In the genomic region with DNA sequence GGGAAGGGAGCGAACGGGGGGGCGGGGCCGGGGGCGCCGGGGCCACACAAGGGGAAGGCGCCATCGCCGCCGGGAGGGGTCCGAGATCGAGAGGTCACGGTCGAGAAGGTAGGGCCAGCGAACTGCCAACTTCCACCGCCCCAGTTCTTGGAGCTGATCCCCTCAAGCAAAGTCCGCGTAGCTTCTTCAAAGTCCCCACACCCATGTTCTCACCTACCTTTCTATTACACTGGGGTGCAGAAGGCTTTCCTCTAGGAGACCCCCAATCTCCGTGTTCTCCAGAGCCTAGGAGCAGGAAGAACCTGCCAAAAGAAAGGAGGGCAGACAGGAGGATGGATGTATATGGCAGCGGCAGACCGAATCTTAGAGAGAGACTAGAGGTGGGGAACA, we compare ENCODE assay signal across 9 mouse cellular contexts. TPM values are rescaled to one million over a fixed set of nuclear protein-coding genes. Genes with fewer than 3 reads are reported as not detected.
A peak's percentile ranks its signal among the peaks of the same experiment; 100 is the strongest.
DNase-seq lines count a peak whose midpoint lies in the region; ATAC-seq and TF ChIP-seq lines count a peak whose summit lies in the region.
"Had no signal": no experiment of that assay in that cellular context is flagged by ENCODE, and none has a peak within 500 bp of the region (broad histone marks: within the 10 kb centered on the region; RNA-seq: fewer than 3 reads in every experiment).

No protein-coding gene starts in this region.

- TF ChIP-seq POLR2A in myocyte (IDR thresholded peaks at IDR 0.05; ENCODE audit: insufficient read length, low read depth): no peak

- 3% methylated on average over 18 of the region's 21 CpGs for WGBS in kidney, embryonic 16.5 days
- 6% methylated on average over 18 of the region's 21 CpGs for WGBS in embryonic facial prominence, embryonic 11.5 days

- no peaks in the 10 kb centered on the region for H3K27me3 ChIP-seq in kidney, embryonic 16.5 days (ENCODE audit: insufficient read depth, low read length)
- H3K27me3 ChIP-seq in embryonic facial prominence, embryonic 11.5 days (ENCODE audit: control insufficient read depth, insufficient read depth, low read length): peaks cover 2% of the 10 kb centered on the region; the same call in 1 of the 2 replicates
- H3K27me3 ChIP-seq in myocyte (ENCODE audit: control insufficient read depth, insufficient read depth, insufficient read length): no peaks in the 10 kb centered on the region
- H3K27me3 ChIP-seq: Patski had no signal

- 0 out of 2 replicates have a peak, but pooled peaks have one; percentile 0 for ATAC-seq in kidney, embryonic 16.5 days (ENCODE audit: low FRiP score, low TSS enrichment)
- no peak for ATAC-seq in embryonic facial prominence, embryonic 11.5 days (replicated peaks; ENCODE audit: insufficient number of reproducible peaks, low FRiP score, low TSS enrichment, low read depth)
- ATAC-seq in monocyte, adult 5-6 weeks (replicated peaks; ENCODE audit: insufficient number of reproducible peaks, low FRiP score, low TSS enrichment, poor library complexity, severe bottlenecking): no peak
- ATAC-seq: Patski had no signal

- H3ac ChIP-seq in myocyte (ENCODE audit: control insufficient read depth, insufficient read length): peak overlapping the region; percentile 83

- H3K79me2 ChIP-seq in myocyte (ENCODE audit: control insufficient read depth, insufficient read depth): peaks cover 37% of the 10 kb centered on the region

- H3K4me2 ChIP-seq in kidney, embryonic 16.5 days (replicated peaks; ENCODE audit: low read depth, low read length): peak overlapping the region; percentile 91
- peak overlapping the region; percentile 97 for H3K4me2 ChIP-seq in embryonic facial prominence, embryonic 11.5 days (ENCODE audit: low read depth, low read length)
- H3K4me2 ChIP-seq in myocyte (ENCODE audit: low read depth): peak overlapping the region; percentile 96

- H3K4me3 ChIP-seq in kidney, embryonic 16.5 days (ENCODE audit: low read length): peak overlapping the region; percentile 83
- peak overlapping the region; percentile 75 for H3K4me3 ChIP-seq in embryonic facial prominence, embryonic 11.5 days (ENCODE audit: low read depth, low read length)
- H3K4me3 ChIP-seq in myocyte: peak overlapping the region; percentile 39

- peak overlapping the region; percentile 97 for H3K27ac ChIP-seq in kidney, embryonic 16.5 days (ENCODE audit: low read length)
- peak overlapping the region; percentile 78 for H3K27ac ChIP-seq in embryonic facial prominence, embryonic 11.5 days (replicated peaks; ENCODE audit: low read depth, low read length)

- DNase-seq in kidney, postnatal 36 days: no peak
- no peak for DNase-seq in embryonic facial prominence, embryonic 11.5 days (ENCODE audit: low spot score)
- peak; percentile 46 for DNase-seq in induced T-regulatory cell, adult 2 months (ENCODE audit: low read depth)
- no peak for DNase-seq in ovary, adult 18-20 months (ENCODE audit: low spot score)
- DNase-seq in adrenal gland, adult 18-20 months (ENCODE audit: low spot score in 2 of 2): no peak

- H3K4me1 ChIP-seq in kidney, embryonic 16.5 days (ENCODE audit: insufficient read depth, low read length): peaks cover 62% of the 10 kb centered on the region
- H3K4me1 ChIP-seq in embryonic facial prominence, embryonic 11.5 days (ENCODE audit: control insufficient read depth, insufficient read depth, low read length): peaks cover 23% of the 10 kb centered on the region

- peak overlapping the region; percentile 98 for H3K9ac ChIP-seq in kidney, embryonic 16.5 days (replicated peaks; ENCODE audit: low read length)
- peak overlapping the region; percentile 95 for H3K9ac ChIP-seq in embryonic facial prominence, embryonic 11.5 days (replicated peaks; ENCODE audit: low read length)

- H3K36me3 ChIP-seq in kidney, embryonic 16.5 days (ENCODE audit: insufficient read depth, low read length): no peaks in the 10 kb centered on the region
- no peaks in the 10 kb centered on the region for H3K36me3 ChIP-seq in embryonic facial prominence, embryonic 11.5 days (replicated peaks; ENCODE audit: control insufficient read depth, insufficient read depth, low read depth, low read length)
- H3K36me3 ChIP-seq in myocyte (ENCODE audit: control insufficient read depth, insufficient read depth): no peaks in the 10 kb centered on the region

- no peaks in the 10 kb centered on the region for H3K9me3 ChIP-seq in kidney, embryonic 16.5 days (ENCODE audit: low read length)
- H3K9me3 ChIP-seq in embryonic facial prominence, embryonic 11.5 days (replicated peaks; ENCODE audit: control insufficient read depth, low read length): no peaks in the 10 kb centered on the region

TF ChIP-seq in myocyte, 11 proteins besides CTCF, POLR2A, EP300 and RAD21:
- no peak for TF ChIP-seq MYOG (IDR thresholded peaks at IDR 0.05; ENCODE audit: control insufficient read depth in 1 of 3, insufficient read depth in 1 of 3, insufficient read length in 2 of 3, low read depth in 2 of 3)
- no peak for TF ChIP-seq TCF12 (IDR thresholded peaks at IDR 0.05; ENCODE audit: insufficient read depth, poor library complexity, severe bottlenecking)
- TF ChIP-seq USF1 (IDR thresholded peaks at IDR 0.05; ENCODE audit: low read depth): no peak
- TF ChIP-seq POLR2AphosphoS2 (IDR thresholded peaks at IDR 0.05; ENCODE audit: insufficient read length, low read depth): no peak
- no peak for TF ChIP-seq MAX (IDR thresholded peaks at IDR 0.05; ENCODE audit: low read depth)
- no peak for TF ChIP-seq REST (IDR thresholded peaks at IDR 0.05; ENCODE audit: insufficient read depth, insufficient read length)
- no peak for TF ChIP-seq E2F4 (IDR thresholded peaks at IDR 0.05; ENCODE audit: insufficient read depth)
- no peak for TF ChIP-seq CEBPB (IDR thresholded peaks at IDR 0.05; ENCODE audit: insufficient read depth, poor library complexity, severe bottlenecking)

RNA-seq across cellular contexts. Expression of a gene that starts 1.3 kb away (rescaled TPM):
- polyA plus RNA-seq in kidney, embryonic 16.5 days (2015; fragmentation: Nextera tagmentation; extraction: Ambion mirVana): not detected in 2 replicates
- not detected in 2 replicates for polyA plus RNA-seq in embryonic facial prominence, embryonic 11.5 days (2014; fragmentation: Nextera tagmentation; extraction: Ambion mirVana)
- polyA plus RNA-seq in myocyte (2012; fragmentation: generic; extraction: Trizol): not detected
- total RNA-seq in monocyte, adult 5-6 weeks (2017): not detected in 3 replicates
- not detected for total RNA-seq in adrenal gland, adult 18-20 months (2021)

RNA-seq across cellular contexts. Expression of a gene that starts 1.4 kb away (rescaled TPM):
- 6.8 and 7.5 TPM in 2 replicates for polyA plus RNA-seq in kidney, embryonic 16.5 days (2015; fragmentation: Nextera tagmentation; extraction: Ambion mirVana)
- 4.6 and 5.0 TPM in 2 replicates for polyA plus RNA-seq in embryonic facial prominence, embryonic 11.5 days (2014; fragmentation: Nextera tagmentation; extraction: Ambion mirVana)
- 11.5 TPM for polyA plus RNA-seq in myocyte (2012; fragmentation: generic; extraction: Trizol)
- 10.2 to 28.8 TPM (median 19.7 TPM) in 3 replicates for total RNA-seq in monocyte, adult 5-6 weeks (2017)
- total RNA-seq in adrenal gland, adult 18-20 months (2021): 10 to 100 TPM in 1 of 2 experiments, 1 to 10 TPM in 1; 7.9 to 11.1 TPM

RNA-seq across cellular contexts. Expression of a gene that starts 14.0 kb away (rescaled TPM):
- polyA plus RNA-seq in kidney, embryonic 16.5 days (2015; fragmentation: Nextera tagmentation; extraction: Ambion mirVana): 39.4 and 39.9 TPM in 2 replicates
- polyA plus RNA-seq in embryonic facial prominence, embryonic 11.5 days (2014; fragmentation: Nextera tagmentation; extraction: Ambion mirVana): 46.8 and 49.5 TPM in 2 replicates
- 16.7 TPM for polyA plus RNA-seq in myocyte (2012; fragmentation: generic; extraction: Trizol)
- 19.1 to 26.3 TPM (median 20.7 TPM) in 3 replicates for total RNA-seq in monocyte, adult 5-6 weeks (2017)
- total RNA-seq in adrenal gland, adult 18-20 months (2021): 1 to 10 TPM; 7.5 to 9.0 TPM

RNA-seq across cellular contexts. Expression of a gene that starts 16.3 kb away (rescaled TPM):
- polyA plus RNA-seq in kidney, embryonic 16.5 days (2015; fragmentation: Nextera tagmentation; extraction: Ambion mirVana): 34.2 and 36.3 TPM in 2 replicates
- 12.7 and 13.0 TPM in 2 replicates for polyA plus RNA-seq in embryonic facial prominence, embryonic 11.5 days (2014; fragmentation: Nextera tagmentation; extraction: Ambion mirVana)
- polyA plus RNA-seq in myocyte (2012; fragmentation: generic; extraction: Trizol): 166 TPM
- total RNA-seq in monocyte, adult 5-6 weeks (2017): 94.0 to 149 TPM (median 107 TPM) in 3 replicates
- total RNA-seq in adrenal gland, adult 18-20 months (2021): 10 to 100 TPM; 41.0 to 44.4 TPM

RNA-seq across cellular contexts. Expression of a gene that starts 23.6 kb away (rescaled TPM):
- 1,050 and 1,120 TPM in 2 replicates for polyA plus RNA-seq in kidney, embryonic 16.5 days (2015; fragmentation: Nextera tagmentation; extraction: Ambion mirVana)
- polyA plus RNA-seq in embryonic facial prominence, embryonic 11.5 days (2014; fragmentation: Nextera tagmentation; extraction: Ambion mirVana): 955 and 1,002 TPM in 2 replicates
- 702 TPM for polyA plus RNA-seq in myocyte (2012; fragmentation: generic; extraction: Trizol)
- total RNA-seq in monocyte, adult 5-6 weeks (2017): 479 to 544 TPM (median 541 TPM) in 3 replicates
- total RNA-seq in adrenal gland, adult 18-20 months (2021): 100 to 1,000 TPM; 353 to 384 TPM
